Mouse (Mus musculus) limb, embryonic 11.5 days (tissue): ENCODE measurements around the gene Magi3. TPM values are rescaled to one million over a fixed set of nuclear protein-coding genes. Genes with fewer than 3 reads are reported as not detected.

Experiments
- ATAC-seq: fragments of 200-750 bp; cut with Nextera tagmentation; 2 replicates; pipeline ENCODE4 v1.8.0; 2017; ENCODE audit warnings: low read depth; ENCODE audit not compliant: insufficient number of reproducible peaks, low FRiP score, low TSS enrichment
- DNase-seq: peaks from one replicate; pipeline ENCODE4 v3.0.0-alpha.2; 2015; ENCODE audit warnings: low spot score
- H3K27ac ChIP-seq: fragments of 300-500 bp; sonication (generic); replicated peaks from 2 replicates; pipeline ENCODE4 v1.5.1; 2014; ENCODE audit warnings: low read depth, mild to moderate bottlenecking, low read length
- H3K27me3 ChIP-seq: fragments of 300-500 bp; sonication (generic); 2 replicates; pipeline ENCODE4 v1.6.1; 2014; ENCODE audit warnings: mild to moderate bottlenecking, low read length, mixed read lengths; ENCODE audit not compliant: control insufficient read depth, insufficient read depth
- H3K36me3 ChIP-seq: fragments of 300-500 bp; sonication (generic); 2 replicates; pipeline ENCODE4 v1.6.1; 2014; ENCODE audit warnings: mild to moderate bottlenecking, low read length, moderate library complexity, mixed read lengths; ENCODE audit not compliant: control insufficient read depth, insufficient read depth
- H3K4me1 ChIP-seq: fragments of 300-500 bp; sonication (generic); 2 replicates; pipeline ENCODE4 v1.6.1; 2014; ENCODE audit warnings: low read length, mixed read lengths; ENCODE audit not compliant: control insufficient read depth, insufficient read depth
- H3K4me2 ChIP-seq: fragments of 300-500 bp; sonication (generic); 2 replicates; pipeline ENCODE4 v1.6.1; 2014; ENCODE audit warnings: low read depth, mild to moderate bottlenecking, moderate library complexity; ENCODE audit not compliant: severe bottlenecking
- H3K4me3 ChIP-seq: fragments of 300-500 bp; sonication (generic); 2 replicates; pipeline ENCODE4 v1.5.1; 2014; ENCODE audit warnings: low read depth, low read length
- H3K9ac ChIP-seq: fragments of 300-500 bp; sonication (generic); 2 replicates; pipeline ENCODE4 v1.6.1; 2014; ENCODE audit warnings: mild to moderate bottlenecking, low read length
- H3K9me3 ChIP-seq: fragments of 300-500 bp; sonication (generic); 2 replicates; pipeline ENCODE4 v1.6.1; 2016; ENCODE audit warnings: low read length; ENCODE audit not compliant: control insufficient read depth
- WGBS: fragments of 180-500 bp; shearing (Covaris S2); extraction: QIAGEN DNeasy Blood & Tissue Kit; methylation state at CpG from one replicate; pipeline ENCODE4 v1.1.7; 2014; 5-methylcytosine and 5-hydroxymethylcytosine counted together
- polyA plus RNA-seq: library from polyadenylated mRNA; unstranded; fragments of >200 nt; fragmentation: Nextera tagmentation; extraction: Ambion mirVana; gene quantifications from 2 replicates; pipeline ENCODE4 v1.2.1, GENCODE M21; 2014

The Magi3 gene
- polyA plus RNA-seq, 1 experiment from 2014 or later = 3.8 TPM

DNA sequence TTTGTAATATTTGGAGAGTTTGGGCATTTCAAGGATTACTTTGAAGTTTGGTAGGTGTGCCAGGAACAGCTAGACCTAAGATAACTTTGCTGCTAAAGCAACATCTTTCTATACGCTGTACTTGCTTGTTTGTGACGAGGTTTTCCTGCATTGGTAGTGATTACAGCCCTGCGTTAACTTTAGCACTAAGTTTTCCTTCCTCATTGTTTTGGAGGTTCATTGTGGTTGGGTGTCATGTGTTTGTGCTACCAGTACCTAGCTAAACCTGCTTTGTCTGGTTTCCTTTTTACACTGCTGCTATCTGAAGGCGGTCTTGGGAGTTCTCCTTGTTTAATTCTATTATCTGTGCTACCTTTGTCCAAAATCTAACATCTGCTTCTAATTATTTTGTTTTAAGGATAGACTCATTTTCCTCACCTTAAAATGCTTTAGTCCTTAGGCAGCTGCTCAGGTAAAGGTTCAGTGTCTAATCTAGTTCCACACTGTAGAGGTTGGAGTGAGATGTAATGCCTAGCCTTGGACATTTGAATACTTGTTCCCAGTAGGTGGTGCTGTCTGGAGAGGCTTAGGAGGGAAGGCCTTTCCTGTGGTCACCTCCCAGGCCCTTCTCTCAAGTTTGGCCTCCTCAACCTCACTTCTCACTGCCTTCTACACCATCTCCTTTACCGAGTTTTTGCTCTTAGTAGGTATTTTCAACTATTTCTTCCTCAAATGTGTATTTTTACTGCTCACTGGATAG lies 210.1 kb downstream of the Magi3 start:
- ATAC-seq = no peak
- no peaks in the 10 kb centered on the region for H3K4me1 ChIP-seq
- H3K36me3 ChIP-seq = peaks cover 3% of the 10 kb centered on the region; the same call in 1 of the 2 replicates
- no peaks in the 10 kb centered on the region for H3K27me3 ChIP-seq
- no peak overlapping the region for H3K9ac ChIP-seq
- 88% methylated on average over 5 of the region's 5 CpGs for WGBS
- no peak overlapping the region for H3K27ac ChIP-seq
- no peak for DNase-seq
- H3K4me2 ChIP-seq = no peak overlapping the region
- no peaks in the 10 kb centered on the region for H3K9me3 ChIP-seq
- H3K4me3 ChIP-seq = no peak overlapping the region

DNA sequence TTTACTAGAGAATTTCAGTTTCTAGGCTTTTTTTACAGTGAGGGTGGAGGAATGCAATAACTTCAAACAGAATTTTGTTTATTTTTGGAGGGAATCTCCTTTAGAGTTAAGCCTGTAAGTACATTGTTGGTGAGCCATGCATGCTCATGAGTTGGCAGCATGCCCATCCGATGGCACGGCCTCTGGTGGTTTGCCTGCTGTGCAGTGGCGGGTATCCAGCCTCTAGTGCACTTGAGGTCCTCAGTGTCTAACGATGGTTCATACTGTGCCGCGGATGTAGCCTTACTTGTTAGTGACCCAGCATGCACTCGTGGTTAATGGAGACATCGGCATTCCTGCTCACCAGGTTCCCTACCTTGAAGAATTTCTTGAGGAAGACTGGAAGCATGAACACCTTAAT lies 212.7 kb downstream of the Magi3 start:
- Histone ChIP-seq H3K9me3 (no peaks in the 10 kb centered on the region), H3K9ac (no peak overlapping the region), H3K27me3 (no peaks in the 10 kb centered on the region), H3K36me3 (peaks cover 6% of the 10 kb centered on the region), H3K4me3 (no peak overlapping the region), H3K4me1 (no peaks in the 10 kb centered on the region), H3K27ac (no peak overlapping the region), H3K4me2 (no peak overlapping the region)
- DNase-seq = no peak
- ATAC-seq = no peak
- 81% methylated on average over 8 of the region's 8 CpGs for WGBS

GRCm38 (mm10) chr3:104006896-104007466 lies 213.2 kb downstream of the Magi3 start:
- no peaks in the 10 kb centered on the region for H3K27me3 ChIP-seq
- H3K4me1 ChIP-seq = no peaks in the 10 kb centered on the region
- peaks cover 6% of the 10 kb centered on the region for H3K36me3 ChIP-seq
- DNase-seq (no peak), ATAC-seq (no peak)
- H3K9me3 ChIP-seq = no peaks in the 10 kb centered on the region
- H3K9ac ChIP-seq = no peak overlapping the region
- H3K4me3 ChIP-seq = no peak overlapping the region
- no peak overlapping the region for H3K4me2 ChIP-seq
- H3K27ac ChIP-seq = no peak overlapping the region
- WGBS = 89% methylated on average over 8 of the region's 8 CpGs

DNA sequence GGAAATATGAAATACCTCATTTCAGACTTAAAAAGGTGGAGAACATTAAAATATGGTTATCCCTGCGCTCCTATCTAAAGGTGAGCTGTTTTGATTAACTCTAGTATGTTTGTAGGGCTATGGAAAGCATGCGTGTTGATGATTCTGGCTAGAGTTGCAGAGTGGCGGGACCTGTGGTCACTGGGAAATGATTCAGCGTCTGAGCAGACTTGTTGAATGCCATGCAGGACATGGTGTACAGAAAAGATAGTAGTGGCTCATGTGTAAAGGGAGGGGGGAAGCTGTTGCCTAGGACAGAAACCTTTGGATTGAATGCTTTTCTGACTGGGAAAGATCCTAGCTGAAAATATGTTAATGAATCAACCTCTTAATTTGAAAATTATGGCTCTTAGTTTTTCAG lies 221.4 kb downstream of the Magi3 start:
- no peak overlapping the region for H3K27ac ChIP-seq
- no peaks in the 10 kb centered on the region for H3K27me3 ChIP-seq
- H3K9me3 ChIP-seq = no peaks in the 10 kb centered on the region
- H3K4me3 ChIP-seq = no peak overlapping the region
- no peak overlapping the region for H3K4me2 ChIP-seq
- no peak overlapping the region for H3K9ac ChIP-seq
- no peak for ATAC-seq
- 90% methylated on average over 4 of the region's 4 CpGs for WGBS
- peaks cover 5% of the 10 kb centered on the region; the same call in 1 of the 2 replicates for H3K36me3 ChIP-seq
- DNase-seq = no peak
- H3K4me1 ChIP-seq = no peaks in the 10 kb centered on the region

GRCm38 (mm10) chr3:103991271-103991670 lies 228.9 kb downstream of the Magi3 start:
- Histone ChIP-seq H3K9me3 (no peaks in the 10 kb centered on the region), H3K4me3 (no peak overlapping the region), H3K4me2 (no peak overlapping the region), H3K27ac (no peak overlapping the region), H3K4me1 (no peaks in the 10 kb centered on the region), H3K27me3 (no peaks in the 10 kb centered on the region), H3K9ac (no peak overlapping the region), H3K36me3 (peaks cover 11% of the 10 kb centered on the region)
- 94% methylated on average over 3 of the region's 3 CpGs for WGBS
- no peak for ATAC-seq
- DNase-seq = no peak

- H3K9ac ChIP-seq = no peak overlapping the region
- no peak overlapping the region for H3K27ac ChIP-seq
- no peaks in the 10 kb centered on the region for H3K9me3 ChIP-seq
- H3K4me1 ChIP-seq = no peaks in the 10 kb centered on the region
- 88% methylated on average over 4 of the region's 4 CpGs for WGBS
- H3K4me3 ChIP-seq = no peak overlapping the region
- H3K27me3 ChIP-seq = no peaks in the 10 kb centered on the region
- H3K36me3 ChIP-seq = peaks cover 11% of the 10 kb centered on the region
- ATAC-seq (no peak), DNase-seq (no peak)
- H3K4me2 ChIP-seq = no peak overlapping the region
These were observed 230.8 kb downstream of the Magi3 start for GRCm38 (mm10) chr3:103989352-103989751.

GRCm38 (mm10) chr3:103987831-103988432 lies 232.2 kb downstream of the Magi3 start:
- Histone ChIP-seq H3K27me3 (no peaks in the 10 kb centered on the region), H3K4me3 (no peak overlapping the region), H3K9ac (no peak overlapping the region), H3K9me3 (no peaks in the 10 kb centered on the region), H3K27ac (no peak overlapping the region), H3K36me3 (peaks cover 8% of the 10 kb centered on the region), H3K4me1 (no peaks in the 10 kb centered on the region), H3K4me2 (no peak overlapping the region)
- no peak for DNase-seq
- no peak for ATAC-seq
- WGBS = 70% methylated on average over 5 of the region's 5 CpGs

DNA sequence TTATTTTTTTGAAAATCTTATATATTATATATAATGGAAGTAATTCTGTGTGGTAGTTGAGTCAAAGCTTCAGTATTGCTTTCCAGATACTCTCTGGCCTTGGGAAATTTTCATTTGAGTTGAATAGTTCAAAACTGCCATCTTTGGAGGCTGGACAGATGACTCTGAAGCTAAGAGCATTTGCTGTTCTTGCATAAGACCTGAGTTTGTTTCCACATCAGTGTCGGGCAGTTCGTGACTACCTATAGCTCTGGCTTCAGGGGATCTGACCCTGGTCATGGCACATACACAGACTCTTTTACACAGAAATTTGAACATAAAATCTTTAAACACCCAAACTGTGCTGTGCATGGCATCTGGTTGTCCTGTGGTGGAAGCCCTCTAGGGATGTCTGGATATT lies 235.0 kb downstream of the Magi3 start:
- Histone ChIP-seq H3K27me3 (no peaks in the 10 kb centered on the region), H3K27ac (no peak overlapping the region), H3K36me3 (peaks cover 6% of the 10 kb centered on the region; the same call in 1 of the 2 replicates), H3K4me3 (no peak overlapping the region), H3K9ac (no peak overlapping the region), H3K9me3 (no peaks in the 10 kb centered on the region), H3K4me2 (no peak overlapping the region), H3K4me1 (no peaks in the 10 kb centered on the region)
- DNase-seq (no peak), ATAC-seq (no peak)
- 87% methylated on average over 2 of the region's 2 CpGs for WGBS
